Mouse (Mus musculus): ENCODE results near the gene Trip6.
A peak's percentile ranks its signal among the peaks of the same experiment; 100 is the strongest.

GRCm38 (mm10) chr5:137305822-137306221 lies 8.4 kb downstream of the Trip6 start:
- TF ChIP-seq POLR2A (IDR thresholded peaks at IDR 0.05; ENCODE audit: insufficient read depth, low read length), result no peak
- TF ChIP-seq CTCF (IDR thresholded peaks at IDR 0.05; ENCODE audit: low read depth, low read length), result no peak
- TF ChIP-seq EP300 (IDR thresholded peaks at IDR 0.05; ENCODE audit: insufficient read depth, low read depth, low read length), result 0 out of 2 replicates have a peak, but pooled peaks have one; percentile 17
